Mouse (Mus musculus) layer of hippocampus, adult 8-10 months (tissue): ENCODE results near the gene Rgn. TPM values are rescaled to one million over a fixed set of nuclear protein-coding genes. Genes with fewer than 3 reads are reported as not detected.
A peak's percentile ranks its signal among the peaks of the same experiment; 100 is the strongest.

Experiments
- DNase-seq, 2 experiments: peaks; one replicate each; pipeline ENCODE4 v3.0.0; 2022; ENCODE audit warnings: low spot score in 2 of 2
- total RNA-seq, 4 experiments: library from RNA; stranded (reverse); gene quantifications; 2 replicates each; pipeline ENCODE4 v1.2.4; 2022

Rgn gene
- under 1 TPM in 3 of 4 experiments, not detected in 1; 0.27 to 0.39 (median 0.34) TPM for total RNA-seq

DNA sequence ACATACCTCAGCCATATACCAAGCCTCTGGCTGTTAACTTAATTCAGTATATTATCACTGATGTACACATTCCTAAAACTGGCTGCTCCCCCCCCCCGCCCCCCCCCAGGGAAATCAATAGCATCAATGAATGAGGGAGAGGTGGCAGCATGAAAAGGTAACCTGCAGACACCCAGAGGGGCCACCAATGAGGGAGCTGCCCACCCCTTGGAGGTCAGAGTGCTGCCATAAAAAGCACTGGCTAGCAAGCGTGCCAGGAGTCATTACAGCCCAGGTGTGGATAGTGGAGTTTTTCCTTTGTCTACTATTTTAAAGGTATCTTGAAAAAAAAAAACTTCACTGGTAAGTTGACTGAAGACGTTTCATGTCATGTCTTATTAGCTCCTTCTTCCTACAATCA is at the start of gene Rgn:
Gene Rgn (plus strand): TSS at position 256 of the 400 bp plus-strand sequence.
- DNase-seq, result no peak

- no peak for DNase-seq
These were observed 29.2 kb upstream of the Rgn start for GRCm38 (mm10) chrX:20520290-20520939.

DNA sequence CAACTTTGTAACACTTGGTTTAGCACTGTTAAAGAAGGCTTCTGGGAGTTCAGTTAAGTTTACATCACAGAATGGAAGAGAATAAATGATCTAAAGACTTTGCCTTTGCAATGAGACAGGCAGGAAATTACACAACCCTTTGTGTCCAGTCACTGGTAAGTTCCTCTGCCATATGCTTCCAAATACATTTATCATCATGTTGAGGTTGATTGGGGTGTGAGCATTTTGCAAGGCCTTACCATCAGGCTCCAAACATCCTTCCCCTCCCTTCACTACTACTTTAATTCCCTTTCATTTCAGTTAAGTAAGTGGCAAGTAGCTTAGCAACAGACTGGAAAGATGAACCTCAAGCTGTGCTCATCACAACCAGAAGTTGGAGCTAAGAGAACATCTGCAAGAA is 28.0 kb upstream of the Rgn start:
- DNase-seq, result no peak

GRCm38 (mm10) chrX:20532621-20533020 is 17.0 kb upstream of the Rgn start:
- DNase-seq, result no peak

GRCm38 (mm10) chrX:20543867-20544266 is 5.7 kb upstream of the Rgn start:
- no peak for DNase-seq

DNA sequence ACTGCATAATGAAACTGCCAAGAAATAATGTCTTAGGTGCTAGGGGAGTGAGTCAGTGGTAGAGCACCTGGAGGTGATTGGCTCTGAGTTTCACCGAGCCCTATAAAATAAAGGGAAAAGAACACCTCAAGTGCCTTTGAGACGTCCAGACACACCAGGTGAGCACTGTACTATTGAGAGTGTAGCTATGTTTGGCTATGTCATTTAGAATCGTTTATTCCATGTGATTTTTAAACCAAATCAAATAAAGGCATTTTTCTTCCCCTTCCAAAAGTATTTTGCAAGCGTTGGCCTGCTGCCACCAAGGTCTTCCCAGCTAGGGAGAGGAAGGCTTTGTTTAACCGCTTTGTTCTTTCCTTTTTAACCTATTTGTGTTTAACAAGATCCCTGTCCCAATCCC is 2.0 kb upstream of the Rgn start:
- no peak for DNase-seq

DNA sequence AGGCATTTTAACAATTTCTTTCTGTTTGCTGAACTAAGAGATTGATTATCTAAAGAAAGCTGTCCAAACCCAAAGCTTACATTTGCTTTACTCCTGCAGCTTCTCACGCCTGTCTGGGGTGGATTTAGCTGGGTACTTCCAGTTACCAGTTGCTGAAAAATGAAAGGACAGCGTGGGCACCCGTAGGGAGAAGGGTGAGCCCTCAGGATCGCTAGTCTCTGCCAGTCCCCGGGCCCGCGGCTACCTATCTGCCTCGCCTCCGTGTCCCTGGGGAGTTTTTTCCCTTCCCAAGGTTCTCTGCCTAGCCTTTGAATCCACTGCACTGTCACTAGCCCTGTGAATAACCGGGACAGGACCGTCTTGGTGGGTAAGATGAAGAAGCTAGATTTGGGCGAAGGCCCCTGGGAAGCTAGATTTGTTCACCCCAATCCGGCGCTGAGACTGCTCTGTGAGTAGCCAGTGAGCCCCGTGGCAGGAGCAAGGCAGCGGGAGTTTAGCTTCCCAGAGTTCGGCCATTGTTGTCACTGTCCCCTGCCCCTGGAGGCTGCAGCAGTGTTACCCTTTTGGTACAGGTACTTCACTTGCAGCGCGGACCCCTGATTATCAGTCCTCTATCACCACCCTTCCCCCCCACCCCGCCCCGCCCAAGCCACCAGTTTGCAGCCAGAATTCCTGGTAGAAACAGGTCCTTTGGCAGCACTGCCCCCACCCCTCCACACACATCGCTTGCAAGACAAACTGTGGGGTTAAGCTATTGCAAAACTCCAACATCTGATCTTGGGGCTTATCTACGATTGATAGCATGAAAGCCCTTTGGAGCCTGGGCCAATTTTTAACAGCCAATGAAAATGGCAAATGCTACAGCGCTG is 1.3 kb upstream of the Rgn start:
- peak in 1 of 2 experiments; percentile 2 for DNase-seq

GRCm38 (mm10) chrX:20548880-20549440 is 627 bp upstream of the Rgn start:
- no peak for DNase-seq

- no peak for DNase-seq
These were observed 2.6 kb downstream of the Rgn start for GRCm38 (mm10) chrX:20552199-20552598.

GRCm38 (mm10) chrX:20561846-20562245 is 12.3 kb downstream of the Rgn start:
- no peak for DNase-seq

- no peak for DNase-seq
These were observed 14.4 kb downstream of the Rgn start for GRCm38 (mm10) chrX:20563941-20564340.

DNA sequence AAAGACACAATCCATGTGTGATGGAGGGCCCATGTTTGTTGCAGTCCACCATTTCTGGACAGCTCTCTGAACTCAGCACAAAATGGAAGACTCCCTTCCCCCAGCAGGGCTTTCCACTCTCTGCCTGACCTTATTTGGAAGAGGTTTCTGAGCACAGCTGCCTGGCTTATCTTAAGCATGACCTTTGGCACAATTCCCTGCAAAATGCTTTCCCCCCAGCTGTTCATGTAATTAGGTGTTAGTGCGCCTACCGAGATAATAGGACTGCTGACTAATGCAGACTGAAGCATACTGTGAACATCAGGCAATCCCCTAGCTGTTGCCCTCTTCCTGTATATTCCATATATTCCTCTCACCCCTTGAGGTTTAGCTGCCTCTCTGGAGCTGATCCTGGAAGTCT is 21.4 kb downstream of the Rgn start:
- no peak for DNase-seq

DNA sequence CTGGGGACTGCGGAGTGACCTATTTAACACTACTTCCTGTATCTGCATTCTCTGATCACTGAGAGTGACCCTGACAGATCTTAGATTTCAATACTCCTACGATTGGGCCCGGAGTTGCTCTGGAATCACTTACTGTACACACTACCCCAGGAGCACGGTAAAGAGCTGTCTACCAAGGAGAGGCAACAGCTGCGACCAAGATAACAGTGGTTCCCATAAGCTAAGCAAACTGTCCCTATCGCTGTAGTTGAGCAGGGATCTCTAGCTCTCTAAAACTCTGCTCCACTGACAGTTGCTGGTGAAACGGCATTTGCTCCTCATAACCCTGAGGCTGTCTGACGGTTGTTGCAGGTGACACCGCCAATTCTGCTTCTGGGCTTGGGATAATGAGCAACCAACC is 23.1 kb downstream of the Rgn start:
- no peak for DNase-seq

DNA sequence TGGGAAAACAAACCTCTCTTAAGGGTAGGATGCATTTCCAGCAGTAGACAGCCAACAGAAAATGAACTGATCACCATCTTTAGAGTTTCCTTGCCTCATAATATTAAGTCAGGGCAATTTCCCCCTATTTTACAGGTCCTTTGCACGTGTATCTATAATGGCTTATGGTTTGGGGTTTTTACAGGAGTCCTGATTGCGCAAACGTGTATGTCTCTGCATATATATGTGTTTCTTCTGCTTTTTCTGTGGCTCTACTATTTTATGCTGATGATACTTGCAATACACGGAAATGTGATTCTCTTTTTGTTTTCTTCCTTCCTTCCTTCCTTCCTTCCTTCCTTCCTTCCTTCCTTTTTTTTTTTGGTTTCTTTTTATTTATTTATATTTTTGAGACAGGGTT is 24.3 kb downstream of the Rgn start:
- DNase-seq, result no peak

DNA sequence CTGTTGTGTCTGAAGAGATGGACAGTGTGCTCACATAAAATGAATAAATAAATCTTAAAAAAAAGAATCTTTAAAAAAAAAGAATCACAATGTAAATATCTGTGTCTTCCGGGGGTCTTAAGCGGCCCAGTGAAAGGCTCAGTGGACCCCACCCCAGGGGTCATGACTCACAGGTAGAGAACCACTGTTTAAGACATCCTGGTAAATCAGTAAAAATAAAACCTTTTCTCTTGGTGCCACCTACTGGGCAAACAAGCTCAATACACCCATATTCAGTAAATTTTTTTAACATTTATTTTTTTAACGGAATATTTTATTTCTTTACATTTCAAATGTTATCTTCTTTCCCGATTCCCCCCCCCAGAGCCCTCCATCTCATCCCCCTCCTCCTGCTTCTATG is 38.4 kb downstream of the Rgn start:
- DNase-seq, result no peak

DNA sequence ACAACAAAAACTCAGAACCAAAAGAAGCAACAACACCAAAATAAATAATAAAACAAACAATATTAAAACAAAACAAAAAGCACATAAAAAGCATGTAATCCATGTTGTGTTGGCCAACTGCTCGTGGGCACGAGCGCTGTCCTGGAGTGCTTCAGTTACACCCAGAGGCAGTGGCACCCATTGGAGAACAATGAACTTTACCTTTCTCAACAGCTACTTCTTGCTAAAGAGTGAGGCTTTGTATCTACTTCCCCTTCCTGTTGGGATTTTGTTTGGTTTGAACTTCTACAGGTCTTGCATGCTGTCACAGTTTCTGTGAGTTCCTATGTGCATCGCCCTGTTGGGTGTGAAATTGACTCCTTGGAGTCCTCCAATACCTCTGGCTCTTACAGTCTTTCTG is 58.9 kb downstream of the Rgn start:
- DNase-seq, result no peak

Other genes starting within 250 kb of the Rgn start
- gene Rp2, start 185.3 kb upstream of the Rgn start, total RNA-seq, result 10 to 100 TPM; 19.1 to 24.0 (median 20.6) TPM
- 1 to 10 TPM; 7.4 to 9.6 (median 8.9) TPM for gene Jade3, start 124.1 kb upstream of the Rgn start, total RNA-seq
- gene Rbm10, start 67.7 kb downstream of the Rgn start, total RNA-seq, result 10 to 100 TPM; 40.4 to 59.9 (median 50.0) TPM
- 100 to 1,000 TPM; 133 to 165 (median 154) TPM for gene Ndufb11, start 67.8 kb downstream of the Rgn start, total RNA-seq
- 100 to 1,000 TPM; 362 to 415 (median 372) TPM for gene Uba1, start 108.5 kb downstream of the Rgn start, total RNA-seq
- 100 to 1,000 TPM; 185 to 215 (median 189) TPM for gene Cdk16, start 138.2 kb downstream of the Rgn start, total RNA-seq
- 100 to 1,000 TPM; 111 to 139 (median 126) TPM for gene Usp11, start 154.1 kb downstream of the Rgn start, total RNA-seq
- gene Araf, start 248.0 kb downstream of the Rgn start, total RNA-seq, result 100 to 1,000 TPM; 188 to 200 (median 196) TPM